Comparison of ENCODE assay signal across 8 mouse cellular contexts in the genomic region with DNA sequence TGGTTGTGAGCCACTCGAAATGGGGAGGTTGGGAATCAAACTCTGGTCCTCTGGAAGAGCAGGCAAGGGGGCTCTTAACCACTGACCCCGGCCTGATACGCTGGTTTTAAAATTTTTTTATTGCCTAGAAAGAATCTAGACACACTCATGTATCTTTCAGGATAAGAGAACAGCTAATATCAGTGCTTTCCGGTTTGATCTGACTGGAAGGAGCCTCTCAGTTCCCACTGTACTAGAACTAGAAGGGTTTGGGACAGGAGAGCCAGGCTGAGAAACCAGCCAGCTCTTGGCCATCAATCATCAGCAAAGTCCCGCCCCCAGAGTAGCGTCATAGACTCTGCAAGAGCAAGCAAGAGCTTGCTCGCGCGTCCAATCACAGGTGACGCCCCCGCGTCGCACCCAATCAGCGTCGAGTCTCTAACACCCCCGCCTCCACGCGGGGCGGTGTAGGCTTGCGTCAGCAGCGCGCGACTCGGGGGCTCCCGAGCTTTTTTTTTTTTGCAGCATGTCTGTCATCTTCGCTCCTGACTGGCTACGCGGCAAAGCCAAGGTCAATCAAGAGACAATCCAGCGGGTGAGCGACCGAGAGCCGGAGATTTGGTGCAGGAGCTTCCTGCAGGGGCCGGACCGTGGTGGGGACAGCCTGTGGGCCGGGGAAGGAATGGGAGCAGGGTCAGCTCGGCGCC. TPM values are rescaled to one million over a fixed set of nuclear protein-coding genes. Genes with fewer than 3 reads are reported as not detected.
DNase-seq lines count a peak whose midpoint lies in the region; ATAC-seq and TF ChIP-seq lines count a peak whose summit lies in the region.

A gene (plus strand): TSS at position 432 of the 686 bp plus-strand sequence.

- H3K9me3 ChIP-seq in megakaryocyte, embryonic 14.5 days: no peaks in the 10 kb centered on the region

- peak; percentile 91 for ATAC-seq in activated CD4-positive, CD25-positive, alpha-beta regulatory T cell, adult 4 months

- peak within 1 kb of the TSS; percentile 88 for H3K27ac ChIP-seq in cortical plate, adult 2 months (ENCODE audit: insufficient read depth, low read length)

- peak; percentile 98 to 99 for DNase-seq in gastrocnemius, adult 8-10 months (ENCODE audit: low spot score in 2 of 2)
- DNase-seq in hindlimb bud, embryonic 11.5 days (ENCODE audit: extremely low spot score, low read depth, low spot score): peak; percentile 99
- peak; percentile 88 to 99 for DNase-seq in left cerebral cortex, adult 8-10 months (ENCODE audit: low spot score in 2 of 2)
- peak; percentile 99 for DNase-seq in right cerebral cortex, postnatal 10 days (ENCODE audit: low spot score in 2 of 2)
- DNase-seq in urinary bladder, postnatal 25 days (ENCODE audit: low spot score): peak; percentile 97

- TF ChIP-seq POLR2A in cortical plate, adult 2 months (IDR thresholded peaks at IDR 0.05; ENCODE audit: extremely low read depth, insufficient read depth, low read length): peak; percentile 50; the same call in 1 of the 2 replicates

- TF ChIP-seq CTCF in cortical plate, adult 2 months (IDR thresholded peaks at IDR 0.05; ENCODE audit: extremely low read depth, insufficient read depth, low read length): no peak

- peaks cover 5% of the 10 kb centered on the region for H3K4me1 ChIP-seq in cortical plate, adult 2 months (ENCODE audit: control insufficient read depth, insufficient read depth, low read length)
- H3K4me1 ChIP-seq in megakaryocyte, embryonic 14.5 days: peaks cover 76% of the 10 kb centered on the region

- H3K36me3 ChIP-seq in megakaryocyte, embryonic 14.5 days (replicated peaks; ENCODE audit: low read length): peaks cover 23% of the 10 kb centered on the region

- no peaks in the 10 kb centered on the region for H3K27me3 ChIP-seq in megakaryocyte, embryonic 14.5 days (replicated peaks)

- H3K4me3 ChIP-seq in cortical plate, adult 2 months (ENCODE audit: insufficient read depth, low read length): peak within 1 kb of the TSS; percentile 94
- H3K4me3 ChIP-seq in megakaryocyte, embryonic 14.5 days (replicated peaks): peak within 1 kb of the TSS; percentile 96

RNA-seq across cellular contexts. Expression of the gene that starts here (rescaled TPM):
- 10 to 100 TPM; 59.3 to 65.0 TPM for polyA plus RNA-seq in activated CD4-positive, CD25-positive, alpha-beta regulatory T cell, adult 4 months (2017; shearing (Covaris generic))
- 119 and 120 TPM in 2 replicates for polyA plus RNA-seq in cortical plate, adult 2 months (2012; rRNA removed)
- total RNA-seq in gastrocnemius, adult 8-10 months (2022): 100 to 1,000 TPM; 111 to 123 (median 121) TPM
- 10 to 100 TPM; 77.1 to 81.7 (median 78.5) TPM for total RNA-seq in left cerebral cortex, adult 8-10 months (2022)
- polyA plus RNA-seq in megakaryocyte, embryonic 14.5 days (2012; ENCODE audit: insufficient read depth, low replicate concordance): 30.1 and 45.4 TPM in 2 replicates

Comparison
In these comparisons a context has a peak if more than half of its experiments do, and no peak if none do; other contexts are left out.
1. Peak in every context shown above with its lines: DNase-seq, ATAC-seq, H3K4me3 ChIP-seq and H3K27ac ChIP-seq.